Mouse (Mus musculus): ENCODE data around the gene Nsun4. TPM values are rescaled to one million over a fixed set of nuclear protein-coding genes. Genes with fewer than 3 reads are reported as not detected.

Nsun4 gene
- polyA plus RNA-seq (2012; rRNA removed): 9.2 and 10.9 TPM in 2 replicates

GRCm38 (mm10) chr4:116053399-116053961 is at the start of gene Nsun4:
TSS of gene Nsun4 (minus strand) at chr4:116053876.
- 0% methylated on average over 35 of the region's 35 CpGs for WGBS

GRCm38 (mm10) chr4:116100959-116101358 is 47.3 kb upstream of the Nsun4 start:
- 69% methylated on average over 7 of the region's 7 CpGs for WGBS
- no peak for DNase-seq (ENCODE audit: low read depth, low spot score)

More at GRCm38 (mm10) chr4:116053399-116053961, at the start of gene Nsun4:
- DNase-seq (ENCODE audit: low read depth, low spot score): peak; percentile 84

- DNase-seq (ENCODE audit: low read depth, low spot score): no peak
- 66% methylated on average over 8 of the region's 8 CpGs for WGBS
These were observed 43.5 kb upstream of the Nsun4 start for GRCm38 (mm10) chr4:116097211-116097610.

- no peak for DNase-seq (ENCODE audit: low read depth, low spot score)
- WGBS: 86% methylated on average over 10 of the region's 10 CpGs
These were observed 42.6 kb upstream of the Nsun4 start for GRCm38 (mm10) chr4:116096291-116096690.

GRCm38 (mm10) chr4:116088510-116089249 is 35.0 kb upstream of the Nsun4 start:
- no peak for DNase-seq (ENCODE audit: low read depth, low spot score)
- WGBS: 92% methylated on average over 23 of the region's 23 CpGs

GRCm38 (mm10) chr4:116077240-116078095 is 23.8 kb upstream of the Nsun4 start:
- 30% methylated on average over 3 of the region's 3 CpGs for WGBS
- DNase-seq (ENCODE audit: low read depth, low spot score): no peak

- no peak for DNase-seq (ENCODE audit: low read depth, low spot score)
- WGBS: 2% methylated on average over 37 of the region's 37 CpGs
These were observed 22.9 kb upstream of the Nsun4 start for GRCm38 (mm10) chr4:116076369-116077231.

GRCm38 (mm10) chr4:116075631-116076368 is 22.1 kb upstream of the Nsun4 start:
- WGBS: under 1% methylated on average over 76 of the region's 77 CpGs

GRCm38 (mm10) chr4:116074861-116075620 is 21.4 kb upstream of the Nsun4 start, which contains the start of the genes Uqcrh and Lrrc41:
TSS of gene Uqcrh (minus strand) at chr4:116075071.
TSS of gene Lrrc41 (plus strand) at chr4:116075269.
- WGBS: under 1% methylated on average over 55 of the region's 55 CpGs
- DNase-seq (ENCODE audit: low read depth, low spot score): peak; percentile 75

More at GRCm38 (mm10) chr4:116075631-116076368, 22.1 kb upstream of the Nsun4 start:
- DNase-seq (ENCODE audit: low read depth, low spot score): no peak

GRCm38 (mm10) chr4:116074145-116074675 is 20.5 kb upstream of the Nsun4 start:
- 1% methylated on average over 8 of the region's 8 CpGs for whole genome bisulfite sequencing
- DNase-seq (ENCODE audit: low read depth, low spot score): no peak

- WGBS: 38% methylated on average over 4 of the region's 4 CpGs
- no peak for DNase-seq (ENCODE audit: low read depth, low spot score)
These were observed 19.5 kb upstream of the Nsun4 start for GRCm38 (mm10) chr4:116073146-116073545.

GRCm38 (mm10) chr4:116070116-116070515 is 16.4 kb upstream of the Nsun4 start:
- DNase-seq (ENCODE audit: low read depth, low spot score): no peak
- 41% methylated on average over 6 of the region's 6 CpGs for WGBS

GRCm38 (mm10) chr4:116063855-116064254 is 10.2 kb upstream of the Nsun4 start:
- 61% methylated on average over 1 of the region's 1 CpGs for WGBS
- no peak for DNase-seq (ENCODE audit: low read depth, low spot score)

- DNase-seq (ENCODE audit: low read depth, low spot score): no peak
- 71% methylated on average over 5 of the region's 5 CpGs for WGBS
These were observed 5.5 kb upstream of the Nsun4 start for GRCm38 (mm10) chr4:116059012-116059726.

- DNase-seq (ENCODE audit: low read depth, low spot score): no peak
- WGBS: 5% methylated on average over 1 of the region's 1 CpGs
These were observed 3.9 kb upstream of the Nsun4 start for GRCm38 (mm10) chr4:116057559-116057958.

GRCm38 (mm10) chr4:116052526-116053293 is 966 bp downstream of the Nsun4 start:
- WGBS: 8% methylated on average over 22 of the region's 22 CpGs
- DNase-seq (ENCODE audit: low read depth, low spot score): no peak

All from large intestine, adult 2 months (tissue).